ENCODE assay signal across 24 mouse cellular contexts in genomic region chr1:69757702-69758101, GRCm38 (mm10).
DNase-seq lines count a peak whose midpoint lies in the region; ATAC-seq and TF ChIP-seq lines count a peak whose summit lies in the region.
"Had no signal": no experiment of that assay in that cellular context is flagged by ENCODE, and none has a peak within 500 bp of the region (broad histone marks: within the 10 kb centered on the region; RNA-seq: fewer than 3 reads in every experiment).

No protein-coding gene starts in this region.

- WGBS in forebrain, postnatal 0 days: 96% methylated on average over 1 of the region's 1 CpGs
- WGBS in forebrain, embryonic 15.5 days: 100% methylated on average over 1 of the region's 1 CpGs
- WGBS in liver, postnatal 0 days (ENCODE audit: insufficient replicate concordance): 85% methylated on average over 1 of the region's 1 CpGs
- WGBS in liver, embryonic 12.5 days (ENCODE audit: insufficient replicate concordance): 79% methylated on average over 1 of the region's 1 CpGs
- 91% methylated on average over 1 of the region's 1 CpGs for WGBS in forebrain, embryonic 14.5 days

- H3K9me3 ChIP-seq in forebrain, postnatal 0 days (ENCODE audit: low read length): no peaks in the 10 kb centered on the region
- no peaks in the 10 kb centered on the region for H3K9me3 ChIP-seq in forebrain, embryonic 15.5 days
- 0 out of 2 replicates have a peak, but pooled peaks cover 2% of the 10 kb centered on the region for H3K9me3 ChIP-seq in liver, postnatal 0 days (ENCODE audit: low read length)
- no peaks in the 10 kb centered on the region for H3K9me3 ChIP-seq in liver, embryonic 12.5 days (replicated peaks)
- H3K9me3 ChIP-seq in forebrain, embryonic 14.5 days (replicated peaks; ENCODE audit: control insufficient read depth, low read length): no peaks in the 10 kb centered on the region
- H3K9me3 ChIP-seq: forebrain, embryonic 10.5 days; hindbrain, embryonic 10.5 days; hindbrain, embryonic 15.5 days; liver, embryonic 15.5 days; lung, embryonic 15.5 days; midbrain, embryonic 12.5 days had no signal

- TF ChIP-seq CTCF in forebrain, postnatal 0 days (IDR thresholded peaks at IDR 0.05; ENCODE audit: low read depth): 0 out of 2 replicates have a peak, but pooled peaks have one; percentile 18
- peak; percentile 32 for TF ChIP-seq CTCF in liver, postnatal 0 days (IDR thresholded peaks at IDR 0.05; ENCODE audit: low read depth)
- peak; percentile 27 for TF ChIP-seq CTCF in Patski (IDR thresholded peaks at IDR 0.05)
- TF ChIP-seq CTCF in left cerebral cortex, adult 2 months (IDR thresholded peaks at IDR 0.05): no peak; the same call in 1 of the 2 replicates

- CTCF ChIA-PET in Patski (lab: Charles Lee): interaction anchor here (0.7 to 0.8 kb wide), 2 partner anchors 48 to 432 kb away, joined by 3 read pairs; no protein-coding TSS in a partner anchor

- TF ChIP-seq EP300 in liver, postnatal 0 days (IDR thresholded peaks at IDR 0.05; ENCODE audit: low read depth): no peak

- no peak overlapping the region for H3K4me3 ChIP-seq in forebrain, postnatal 0 days (ENCODE audit: low read depth, low read length)
- no peak overlapping the region for H3K4me3 ChIP-seq in forebrain, embryonic 15.5 days
- no peak overlapping the region for H3K4me3 ChIP-seq in liver, postnatal 0 days (ENCODE audit: low read depth, low read length)
- H3K4me3 ChIP-seq in liver, embryonic 12.5 days: no peak overlapping the region
- no peak overlapping the region for H3K4me3 ChIP-seq in left cerebral cortex, adult 2 months
- no peak overlapping the region for H3K4me3 ChIP-seq in forebrain, embryonic 14.5 days (ENCODE audit: low read depth, low read length)
- H3K4me3 ChIP-seq: embryonic facial prominence, embryonic 13.5 days; forebrain, embryonic 10.5 days; hindbrain, embryonic 10.5 days; hindbrain, embryonic 15.5 days; liver, embryonic 15.5 days; lung, embryonic 15.5 days; midbrain, embryonic 12.5 days had no signal

- intact Hi-C loops in left cerebral cortex, adult 2 months (cut with DNase I): no loop called here

- no peaks in the 10 kb centered on the region for H3K4me1 ChIP-seq in forebrain, postnatal 0 days (ENCODE audit: insufficient read depth)
- H3K4me1 ChIP-seq in forebrain, embryonic 15.5 days: no peaks in the 10 kb centered on the region
- no peaks in the 10 kb centered on the region for H3K4me1 ChIP-seq in liver, postnatal 0 days (ENCODE audit: insufficient read depth)
- H3K4me1 ChIP-seq in liver, embryonic 12.5 days: no peaks in the 10 kb centered on the region
- H3K4me1 ChIP-seq in forebrain, embryonic 14.5 days (ENCODE audit: control insufficient read depth, insufficient read depth, low read length): no peaks in the 10 kb centered on the region
- H3K4me1 ChIP-seq: embryonic facial prominence, embryonic 13.5 days; forebrain, embryonic 10.5 days; hindbrain, embryonic 10.5 days; hindbrain, embryonic 15.5 days; liver, embryonic 15.5 days; lung, embryonic 15.5 days; midbrain, embryonic 12.5 days had no signal

- no peak overlapping the region for H3K4me2 ChIP-seq in forebrain, postnatal 0 days (ENCODE audit: low read depth)
- H3K4me2 ChIP-seq in forebrain, embryonic 15.5 days (replicated peaks): no peak overlapping the region
- H3K4me2 ChIP-seq in liver, postnatal 0 days (ENCODE audit: low read depth, low read length): no peak overlapping the region
- no peak overlapping the region for H3K4me2 ChIP-seq in liver, embryonic 12.5 days
- no peak overlapping the region for H3K4me2 ChIP-seq in forebrain, embryonic 14.5 days (ENCODE audit: low read length)
- H3K4me2 ChIP-seq: embryonic facial prominence, embryonic 13.5 days; hindbrain, embryonic 15.5 days; liver, embryonic 15.5 days; lung, embryonic 15.5 days; midbrain, embryonic 12.5 days had no signal

- no peak overlapping the region for H3K27ac ChIP-seq in forebrain, postnatal 0 days (ENCODE audit: low read depth, low read length)
- no peak overlapping the region for H3K27ac ChIP-seq in forebrain, embryonic 15.5 days (replicated peaks)
- no peak overlapping the region for H3K27ac ChIP-seq in liver, postnatal 0 days (ENCODE audit: low read depth)
- H3K27ac ChIP-seq in liver, embryonic 12.5 days: no peak overlapping the region
- no peak overlapping the region for H3K27ac ChIP-seq in left cerebral cortex, adult 2 months
- no peak overlapping the region for H3K27ac ChIP-seq in forebrain, embryonic 14.5 days (ENCODE audit: low read depth, low read length)
- H3K27ac ChIP-seq: embryonic facial prominence, embryonic 13.5 days; forebrain, embryonic 10.5 days; hindbrain, embryonic 10.5 days; hindbrain, embryonic 15.5 days; liver, embryonic 15.5 days; lung, embryonic 15.5 days; midbrain, embryonic 12.5 days had no signal

- POLR2A ChIA-PET in Patski (lab: Charles Lee): no interaction called here

- no peaks in the 10 kb centered on the region for H3K27me3 ChIP-seq in forebrain, postnatal 0 days (ENCODE audit: insufficient read depth, low read length)
- no peaks in the 10 kb centered on the region for H3K27me3 ChIP-seq in forebrain, embryonic 15.5 days
- H3K27me3 ChIP-seq in liver, postnatal 0 days (ENCODE audit: insufficient read depth, low read length): no peaks in the 10 kb centered on the region
- no peaks in the 10 kb centered on the region for H3K27me3 ChIP-seq in liver, embryonic 12.5 days (replicated peaks)
- peaks cover 4% of the 10 kb centered on the region for H3K27me3 ChIP-seq in Patski
- no peaks in the 10 kb centered on the region for H3K27me3 ChIP-seq in forebrain, embryonic 14.5 days (replicated peaks; ENCODE audit: control insufficient read depth, insufficient read depth, low read length)
- H3K27me3 ChIP-seq: embryonic facial prominence, embryonic 13.5 days; hindbrain, embryonic 15.5 days; liver, embryonic 15.5 days; lung, embryonic 15.5 days; midbrain, embryonic 12.5 days had no signal

- no peak for DNase-seq in forebrain, postnatal 0 days
- no peak for DNase-seq in liver, postnatal 0 days
- DNase-seq in Patski (ENCODE audit: low read depth, low spot score): no peak
- DNase-seq in left cerebral cortex, adult 2 months (ENCODE audit: extremely low spot score in 1 of 2, low spot score in 2 of 2): no peak
- no peak for DNase-seq in forebrain, embryonic 14.5 days (ENCODE audit: low spot score)
- DNase-seq: adrenal gland, postnatal 14 days; cerebellum, adult 11 months; cerebellum, adult 9-10 months; embryo, embryonic 11 days; gastrocnemius, postnatal 14 days; heart, postnatal 14 days; kidney, adult 11 months; kidney, postnatal 25 days; left cerebral cortex, postnatal 4 days; thymus, postnatal 14 days had no signal

- H3K36me3 ChIP-seq in forebrain, postnatal 0 days (ENCODE audit: insufficient read depth): no peaks in the 10 kb centered on the region
- no peaks in the 10 kb centered on the region for H3K36me3 ChIP-seq in forebrain, embryonic 15.5 days
- no peaks in the 10 kb centered on the region for H3K36me3 ChIP-seq in liver, postnatal 0 days (replicated peaks; ENCODE audit: insufficient read depth, low read length)
- H3K36me3 ChIP-seq in liver, embryonic 12.5 days: no peaks in the 10 kb centered on the region
- no peaks in the 10 kb centered on the region for H3K36me3 ChIP-seq in forebrain, embryonic 14.5 days (ENCODE audit: control insufficient read depth, insufficient read depth, low read length)
- H3K36me3 ChIP-seq: embryonic facial prominence, embryonic 13.5 days; forebrain, embryonic 10.5 days; hindbrain, embryonic 10.5 days; hindbrain, embryonic 15.5 days; liver, embryonic 15.5 days; lung, embryonic 15.5 days; midbrain, embryonic 12.5 days had no signal

- no peak overlapping the region for H3K9ac ChIP-seq in forebrain, postnatal 0 days
- H3K9ac ChIP-seq in forebrain, embryonic 15.5 days (replicated peaks): no peak overlapping the region
- H3K9ac ChIP-seq in liver, postnatal 0 days (replicated peaks): no peak overlapping the region
- no peak overlapping the region for H3K9ac ChIP-seq in liver, embryonic 12.5 days
- H3K9ac ChIP-seq in forebrain, embryonic 14.5 days (ENCODE audit: low read length): no peak overlapping the region
- H3K9ac ChIP-seq: embryonic facial prominence, embryonic 13.5 days; hindbrain, embryonic 15.5 days; liver, embryonic 15.5 days; lung, embryonic 15.5 days; midbrain, embryonic 12.5 days had no signal

- in situ Hi-C loops in Patski (cut with MboI; ENCODE audit: low pct_unique_long_range_greater_than_20kb): no loop called here

- ATAC-seq in forebrain, postnatal 0 days: no peak
- no peak for ATAC-seq in forebrain, embryonic 15.5 days (replicated peaks)
- ATAC-seq in liver, postnatal 0 days: no peak
- no peak for ATAC-seq in liver, embryonic 12.5 days
- ATAC-seq in Patski: no peak
- no peak for ATAC-seq in forebrain, embryonic 14.5 days
